Mouse (Mus musculus) liver, postnatal 0 days (tissue): ENCODE data around the gene Dock10.

ENCODE experiments used
- CTCF ChIP-seq: sonication (generic); IDR thresholded peaks from 2 replicates; pipeline ENCODE4 v1.5.1; 2016; ENCODE audit warnings: antibody characterized with exemption, low read depth
- EP300 ChIP-seq: IDR thresholded peaks from 2 replicates; pipeline ENCODE4 v1.6.1; 2016; ENCODE audit warnings: antibody characterized with exemption, low read depth, mild to moderate bottlenecking

DNA sequence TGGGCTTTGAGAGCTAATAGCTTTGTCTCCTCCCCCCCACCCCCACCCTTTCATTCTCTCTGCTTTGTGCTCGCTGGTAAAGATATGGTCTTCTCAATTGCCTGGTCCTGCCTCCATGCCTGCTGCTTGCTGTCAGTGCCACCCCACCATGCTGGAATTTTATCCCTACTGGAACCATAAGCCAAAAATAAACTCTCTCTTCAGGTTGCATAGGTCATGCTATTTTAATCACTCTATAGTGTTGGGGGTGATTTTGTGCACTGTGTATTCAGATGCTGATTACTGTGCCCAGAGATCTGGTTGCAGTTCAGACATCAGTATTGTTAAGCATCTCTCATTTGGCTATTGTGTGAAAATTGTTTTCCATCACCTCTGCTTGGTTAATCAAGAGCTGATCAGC is 18.9 kb downstream of the Dock10 start:
- no peak for TF ChIP-seq CTCF
- TF ChIP-seq EP300 = no peak
